Mouse (Mus musculus) kidney, adult 10 weeks (tissue): Measurements from ENCODE around the gene Shisal2a. TPM values are rescaled to one million over a fixed set of nuclear protein-coding genes. Genes with fewer than 3 reads are reported as not detected.

Experiments
- polyA plus RNA-seq: library from polyadenylated mRNA; stranded (reverse); fragments of 350-450 nt; fragmentation: Illumina TruSeq; extraction: RNeasy Lipid Tissue Mini Kit (QIAGEN cat#74804); gene quantifications from one replicate; pipeline ENCODE4 v1.2.3, GENCODE M21; 2014; ENCODE audit warnings: low read depth, low replicate concordance

Shisal2a gene
- not detected for polyA plus RNA-seq

GRCm38 (mm10) chr4:108383183-108383714, at the start of gene Shisal2a:
Gene Shisal2a (minus strand): TSS chr4:108383349.

GRCm38 (mm10) chr4:108406861-108407401, 23.8 kb upstream of the Shisal2a start, which contains the start of gene Gpx7:
Gene Gpx7 (minus strand): TSS chr4:108406961.

GRCm38 (mm10) chr4:108327730-108328484, 55.2 kb downstream of the Shisal2a start, which contains the start of gene Coa7:
Gene Coa7 (plus strand): TSS chr4:108328140.

Other genes with a start within 250 kb of the Shisal2a start
- gene Scp2, start 238.4 kb downstream of the Shisal2a start, polyA plus RNA-seq, result 1,099 TPM
- gene Echdc2, start 217.9 kb downstream of the Shisal2a start, polyA plus RNA-seq, result 42.0 TPM
- not detected for gene Zyg11a, start 165.3 kb downstream of the Shisal2a start, polyA plus RNA-seq
- 48.2 TPM for gene Zyg11b, start 82.3 kb downstream of the Shisal2a start, polyA plus RNA-seq
- 5.5 TPM for gene Coa7, start 55.2 kb downstream of the Shisal2a start, polyA plus RNA-seq
- gene Gpx7, start 23.6 kb upstream of the Shisal2a start, polyA plus RNA-seq, result not detected
- 34.4 TPM for gene Tut4, start 76.1 kb upstream of the Shisal2a start, polyA plus RNA-seq
- gene Prpf38a, start 196.0 kb upstream of the Shisal2a start, polyA plus RNA-seq, result 41.1 TPM
- gene Orc1, start 196.1 kb upstream of the Shisal2a start, polyA plus RNA-seq, result not detected
- gene Cc2d1b, start 236.6 kb upstream of the Shisal2a start, polyA plus RNA-seq, result 46.0 TPM